Mouse (Mus musculus): ENCODE data around the gene Fat1.

The Fat1 gene

DNA sequence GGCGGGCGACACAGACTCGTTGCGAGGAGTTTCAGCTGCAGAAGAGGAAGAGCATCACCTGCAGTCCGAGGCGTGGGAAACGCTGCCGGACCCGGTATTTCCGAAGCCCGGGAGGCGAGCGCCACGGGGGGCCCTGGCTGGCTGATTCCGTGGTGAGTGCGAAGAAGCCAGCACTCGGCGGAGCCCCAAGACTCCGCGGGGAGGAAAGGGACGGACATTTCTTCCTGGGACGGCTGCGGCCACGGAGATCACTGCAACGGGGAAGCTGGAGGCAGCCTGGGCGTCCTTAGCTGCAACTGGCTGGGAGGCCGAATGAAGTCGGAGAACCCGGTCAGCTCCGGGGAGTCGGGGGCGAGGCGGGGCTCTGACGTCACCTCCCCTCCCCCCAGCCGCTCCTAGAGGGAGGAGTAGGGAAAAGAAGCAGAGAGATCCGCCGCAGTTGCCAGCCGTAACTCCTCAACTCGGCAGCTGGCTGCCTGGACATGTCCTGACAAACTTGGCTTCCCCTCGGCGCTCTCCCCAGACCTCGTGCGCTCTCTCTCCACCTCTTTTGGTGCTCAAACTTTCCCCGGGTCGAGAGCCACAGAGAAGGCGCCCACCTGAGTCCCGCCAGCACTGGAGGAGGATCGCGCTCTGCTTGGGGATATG is at the start of gene Fat1:
Gene Fat1, plus strand, starts transcription at position 598 of the 648 bp plus-strand sequence.
- DNase-seq: peak; percentile 91 to 94

DNA sequence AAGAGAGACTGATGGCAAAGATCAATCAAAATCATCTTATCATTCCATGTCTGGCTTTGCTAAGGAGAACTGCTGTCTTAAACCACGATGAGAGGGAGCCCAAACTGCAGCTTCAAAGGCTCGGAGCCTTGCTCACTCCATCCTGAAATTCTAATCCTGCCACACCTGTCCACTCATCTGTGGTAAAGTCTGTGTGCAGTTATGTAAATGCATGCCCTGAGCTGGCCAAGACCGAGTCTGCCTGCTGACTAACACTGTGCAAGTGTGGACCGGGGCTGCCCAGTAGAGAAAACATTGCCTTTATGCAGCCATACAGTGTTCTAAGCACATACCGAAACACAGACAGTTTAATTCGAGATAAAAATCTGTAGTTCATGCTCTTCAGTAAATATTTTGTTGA is 40.6 kb upstream of the Fat1 start:
- peak in 1 of 2 experiments; percentile 13 for DNase-seq

- peak; percentile 5 to 9 for DNase-seq
Observed at GRCm38 (mm10) chr8:44899575-44899991, 35.7 kb upstream of the Fat1 start.

GRCm38 (mm10) chr8:44911126-44911903 is 23.9 kb upstream of the Fat1 start:
- DNase-seq: no peak

- DNase-seq: no peak
Observed at GRCm38 (mm10) chr8:44919487-44920082, 15.7 kb upstream of the Fat1 start.

GRCm38 (mm10) chr8:44920379-44921032 is 14.7 kb upstream of the Fat1 start:
- DNase-seq: no peak

DNA sequence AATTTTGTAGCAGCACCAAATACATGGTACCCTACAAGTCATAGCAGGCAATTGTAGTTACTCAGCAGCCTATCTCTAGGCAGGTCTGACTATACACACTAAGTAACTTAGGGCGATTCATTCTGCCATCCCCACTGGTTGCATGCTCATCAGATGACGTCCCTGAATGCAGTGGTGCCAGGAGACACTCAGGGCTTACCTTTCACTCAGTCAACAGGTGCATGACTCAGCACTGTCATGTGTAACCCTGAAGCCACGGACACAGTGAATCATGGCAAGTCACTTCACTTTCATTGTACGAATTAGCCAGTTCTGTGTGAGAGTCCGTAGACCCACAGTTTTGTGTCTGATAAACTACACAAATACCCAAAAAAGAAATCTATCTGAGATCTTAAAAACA is 10.3 kb upstream of the Fat1 start:
- DNase-seq: no peak

GRCm38 (mm10) chr8:44930058-44930457 is 5.2 kb upstream of the Fat1 start:
- DNase-seq: no peak

GRCm38 (mm10) chr8:44932546-44933342 is 2.5 kb upstream of the Fat1 start:
- DNase-seq: no peak

GRCm38 (mm10) chr8:44933478-44933877 is 1.8 kb upstream of the Fat1 start:
- DNase-seq: peak; percentile 30 to 46

DNA sequence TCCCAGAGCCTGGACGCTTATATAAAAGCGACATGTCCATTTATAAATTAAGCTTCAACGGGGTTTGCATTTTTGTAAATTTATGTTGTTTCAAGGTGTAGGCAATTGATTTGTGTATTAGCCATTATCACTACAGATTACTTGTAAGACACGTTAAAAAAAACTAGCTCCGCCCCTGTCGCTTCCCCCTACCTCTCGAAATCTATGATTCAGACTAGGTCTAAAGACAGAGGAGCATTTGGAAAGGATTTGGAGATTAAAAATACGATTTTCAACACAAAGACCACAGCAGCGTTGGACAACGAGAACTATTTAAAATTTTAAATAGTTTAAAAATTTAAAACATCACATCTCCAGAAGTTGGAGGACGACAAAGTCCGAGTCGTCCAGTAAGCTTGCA is 831 bp upstream of the Fat1 start:
- no peak for DNase-seq

- peak; percentile 95 for DNase-seq
Observed at GRCm38 (mm10) chr8:44935741-44936140, 494 bp downstream of the Fat1 start.

DNA sequence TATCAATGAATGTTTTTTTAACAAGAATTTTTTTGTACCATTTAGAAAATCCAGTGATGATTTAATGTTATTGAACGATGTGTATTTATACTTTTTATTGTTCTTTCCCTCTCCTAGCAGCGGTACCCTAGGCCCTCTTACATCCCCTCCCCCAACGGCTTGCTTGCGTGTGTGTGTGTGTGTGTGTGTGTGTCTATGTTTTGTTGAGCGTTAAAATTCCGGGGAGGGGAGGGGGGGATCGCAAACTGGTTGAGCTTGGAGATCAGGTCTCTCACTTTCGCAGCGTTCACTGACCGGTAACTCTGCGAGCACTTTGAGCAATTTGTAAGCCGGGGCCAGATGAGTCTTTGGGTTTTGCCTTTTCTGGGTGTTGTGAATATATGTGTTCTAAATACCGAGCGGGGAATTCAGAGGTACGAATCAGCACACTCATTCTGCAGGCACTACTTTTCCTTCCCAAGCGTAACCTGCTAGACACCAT is 1.3 kb downstream of the Fat1 start:
- DNase-seq: peak; percentile 51 to 57

DNA sequence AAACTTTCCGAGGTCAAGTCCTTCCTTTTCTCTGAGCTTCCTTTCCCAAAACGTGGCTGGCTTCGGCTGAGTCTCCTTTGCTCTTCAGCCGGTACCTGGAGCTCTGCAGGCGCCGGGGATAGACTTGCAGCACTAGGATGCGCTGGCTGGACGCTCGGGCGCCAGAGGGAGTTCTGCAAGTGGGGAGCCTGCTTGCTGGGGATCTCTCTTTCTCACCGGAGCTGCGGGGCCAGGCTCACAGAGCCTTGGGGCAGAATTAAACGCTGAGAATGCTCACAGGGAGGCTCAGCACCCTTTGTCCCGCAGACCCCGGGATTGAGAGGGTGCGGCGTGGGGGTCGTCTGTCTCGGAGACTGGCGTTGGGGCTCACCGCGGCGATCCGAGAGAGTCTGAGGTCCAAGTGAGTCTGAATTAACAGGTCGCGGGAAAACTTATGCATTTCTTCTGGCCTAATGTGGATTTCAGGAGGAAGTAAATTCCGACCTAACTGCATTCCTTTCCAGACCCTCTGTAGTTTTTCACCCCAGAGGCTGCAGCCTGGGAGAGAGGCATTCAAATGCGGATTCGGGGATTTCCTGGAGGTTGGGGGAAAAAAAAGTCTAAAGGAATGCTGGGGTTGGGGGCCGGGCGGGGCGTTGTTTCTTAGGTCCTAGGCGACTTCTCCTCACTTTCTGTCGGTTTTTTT is 2.0 kb downstream of the Fat1 start:
- DNase-seq: peak; percentile 63 to 71

DNA sequence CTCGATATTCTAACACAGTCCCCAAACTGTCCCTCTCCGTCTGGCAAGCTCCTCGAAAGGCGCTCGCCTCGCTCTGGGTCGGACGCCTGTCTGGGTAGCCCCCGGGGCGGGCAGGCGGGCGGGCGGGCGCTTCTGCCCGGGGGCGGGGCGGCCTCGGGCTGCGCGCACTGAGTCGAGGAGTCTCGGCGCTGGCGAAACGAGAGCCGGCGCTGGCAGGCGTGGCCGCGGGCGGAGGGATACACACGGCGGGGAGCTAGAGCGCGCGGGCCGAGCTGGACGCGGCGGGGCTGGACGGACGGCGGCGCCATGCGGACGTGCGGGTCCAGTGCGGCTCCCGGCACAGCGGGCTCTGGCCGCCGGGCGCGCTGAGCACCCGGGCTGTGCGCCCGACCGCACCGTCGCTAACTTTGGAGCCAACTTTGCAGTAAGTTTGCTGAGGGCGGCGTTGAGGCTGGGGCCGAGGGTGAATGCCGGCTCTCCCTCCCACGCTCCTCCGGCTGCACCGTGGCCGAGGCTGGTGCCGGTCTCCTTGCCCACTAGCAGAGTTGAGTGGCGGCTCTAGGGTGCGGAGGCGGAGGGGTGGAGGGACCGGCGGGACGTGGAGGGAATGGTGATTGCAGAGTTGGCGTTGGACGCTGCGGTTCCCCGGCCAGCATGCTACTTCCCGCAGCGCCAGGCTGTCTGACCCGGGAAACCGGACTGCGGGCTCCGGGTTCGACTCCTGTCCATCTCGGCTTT is 2.8 kb downstream of the Fat1 start:
- peak; percentile 95 for DNase-seq

DNA sequence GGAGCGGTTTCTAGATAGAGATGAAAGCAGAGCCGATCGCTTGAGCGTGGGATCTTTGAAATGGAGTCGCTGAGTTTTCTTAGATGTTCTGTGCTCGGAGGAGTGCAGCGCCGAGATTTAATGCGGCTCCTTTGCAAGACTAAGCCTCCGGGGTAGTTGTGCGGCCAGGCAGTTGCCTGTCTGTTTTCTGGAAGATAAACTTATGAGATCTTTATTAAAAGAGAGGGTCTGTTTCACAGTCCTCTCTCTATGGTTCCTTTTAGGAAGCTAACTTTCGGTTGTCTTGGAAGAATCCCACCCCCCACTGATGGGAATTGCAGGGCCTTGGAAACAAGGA is 3.4 kb downstream of the Fat1 start:
- DNase-seq: no peak

GRCm38 (mm10) chr8:44945577-44945976 is 10.3 kb downstream of the Fat1 start:
- DNase-seq: no peak

DNA sequence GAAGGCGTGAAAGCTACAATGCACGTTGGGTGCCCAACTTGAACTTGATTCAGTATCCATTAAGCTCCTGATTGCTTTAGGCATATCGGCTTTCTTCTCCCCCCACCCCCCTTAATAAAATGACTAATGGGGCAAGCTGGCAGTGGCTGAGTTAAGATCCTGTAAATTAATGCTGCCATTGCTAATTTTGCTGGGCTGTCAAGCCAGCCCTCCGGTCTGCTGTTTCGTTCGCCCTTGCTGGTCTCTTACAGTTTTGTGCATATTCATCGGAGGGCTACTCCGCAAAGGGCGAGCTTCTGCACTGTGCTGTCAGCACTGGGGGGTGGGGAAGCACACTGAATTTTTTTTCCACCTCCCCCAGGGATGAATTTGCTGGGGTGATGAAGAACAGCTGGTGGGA is 13.3 kb downstream of the Fat1 start:
- no peak for DNase-seq

DNA sequence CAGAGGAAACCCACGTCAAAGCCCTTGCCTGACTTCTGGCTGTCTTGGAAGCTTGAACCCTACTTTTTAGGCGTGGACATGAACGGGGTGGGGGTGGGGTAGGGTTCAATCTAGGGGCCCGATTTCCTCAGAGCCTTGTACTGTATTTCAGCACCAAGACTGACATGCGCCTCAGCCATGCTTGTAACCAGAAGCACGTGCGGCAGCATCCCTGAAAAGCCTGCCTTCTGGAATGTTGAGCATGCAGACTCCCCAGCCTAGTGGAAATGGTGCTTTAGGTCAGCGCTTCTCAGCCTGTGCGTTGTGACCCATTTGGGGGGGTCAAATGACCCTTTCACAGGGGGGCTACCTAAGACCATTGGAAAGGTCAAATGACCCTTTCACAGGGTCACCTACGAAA is 25.2 kb downstream of the Fat1 start:
- DNase-seq: no peak

DNA sequence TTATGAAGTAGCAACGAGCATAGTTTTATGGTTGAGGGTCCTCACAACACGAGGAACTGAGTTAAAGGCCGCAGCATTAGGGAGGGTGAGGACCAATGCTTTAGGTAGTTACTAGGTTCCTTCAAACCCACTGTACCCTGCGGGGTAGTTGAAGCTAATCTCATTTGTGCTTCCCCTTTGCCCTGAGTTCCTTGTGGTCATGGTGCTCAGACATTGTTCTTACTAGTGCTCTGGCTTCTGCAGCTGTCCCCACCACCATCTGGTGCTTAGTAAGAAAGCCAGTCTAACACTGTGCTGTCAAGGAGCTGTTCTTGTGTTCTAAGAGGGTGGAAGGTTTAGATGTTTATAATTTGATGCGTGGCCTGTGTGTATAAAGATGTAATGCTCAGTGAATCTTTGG is 25.7 kb downstream of the Fat1 start:
- no peak for DNase-seq

GRCm38 (mm10) chr8:44961492-44961891 is 26.2 kb downstream of the Fat1 start:
- peak in 1 of 2 experiments; percentile 35 for DNase-seq
